Mouse (Mus musculus) spleen, postnatal 10 days (tissue): ENCODE data around the gene Gm4792.
A peak's percentile ranks its signal among the peaks of the same experiment; 100 is the strongest.

Experiments used
- DNase-seq, 2 experiments: peaks; one replicate each; pipeline ENCODE4 v3.0.0; 2021 to 2022; ENCODE audit warnings: low spot score in 2 of 2

The Gm4792 gene

DNA sequence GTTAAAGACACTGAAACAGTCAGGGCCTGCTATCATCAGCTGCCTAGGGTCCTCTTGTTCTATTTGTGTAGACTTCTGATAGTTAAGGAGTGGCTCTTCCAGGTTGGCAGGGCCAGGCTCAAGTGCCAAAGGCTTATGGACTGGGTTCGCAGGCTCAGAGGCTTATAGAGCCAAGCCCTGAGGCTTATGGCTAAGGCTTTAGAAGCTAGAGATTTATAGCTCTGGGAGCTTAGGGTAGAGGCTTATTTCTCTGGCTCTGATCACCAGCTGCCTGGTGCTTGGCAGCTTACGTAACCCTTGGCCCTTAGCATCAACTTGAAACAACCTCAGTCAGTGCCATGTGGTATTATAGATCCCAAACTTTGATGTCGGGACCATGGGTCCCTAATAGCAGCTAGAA lies at the start of gene Gm4792:
TSS of gene Gm4792 (minus strand) at position 233 of the 400 bp plus-strand sequence.
- no peak for DNase-seq

DNA sequence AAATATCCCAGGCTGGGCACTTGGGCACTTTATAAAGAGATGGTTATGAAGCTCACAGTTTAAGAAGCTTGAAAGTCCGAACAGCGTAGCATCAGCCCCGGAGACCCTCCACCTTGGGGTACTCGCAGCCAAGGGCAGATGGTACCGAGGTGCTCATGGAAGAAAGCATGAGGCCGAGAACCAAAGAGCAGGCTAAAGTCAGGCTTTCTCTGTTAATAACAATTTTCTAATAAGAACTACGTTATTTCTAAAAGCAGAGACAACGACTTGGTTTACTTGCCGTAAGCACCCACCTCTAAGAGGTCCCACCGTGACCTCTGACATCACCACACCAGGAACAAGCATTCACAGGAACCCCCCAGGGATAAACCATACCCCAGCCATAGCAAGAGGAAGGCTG lies 49.5 kb upstream of the Gm4792 start:
- no peak for DNase-seq

DNA sequence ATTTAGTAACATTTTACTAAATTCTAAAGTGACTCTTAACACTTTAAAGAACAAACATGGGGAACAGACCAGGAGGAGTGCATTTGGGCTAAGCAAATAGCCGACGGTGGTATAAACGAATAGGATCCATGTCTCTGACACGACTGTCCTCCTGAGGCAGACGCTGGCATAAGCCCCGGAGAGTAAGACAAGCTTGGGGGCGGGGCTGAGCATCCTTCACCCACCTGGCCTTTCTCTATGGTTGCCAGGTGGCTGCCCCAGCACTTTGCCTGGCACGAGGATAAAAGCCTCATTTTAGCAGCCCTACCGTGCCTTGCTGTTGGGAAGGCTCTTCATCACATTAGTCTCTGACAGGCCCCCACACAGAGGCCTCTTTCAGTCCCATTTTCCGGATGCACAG lies 48.8 kb upstream of the Gm4792 start:
- DNase-seq, result no peak

DNA sequence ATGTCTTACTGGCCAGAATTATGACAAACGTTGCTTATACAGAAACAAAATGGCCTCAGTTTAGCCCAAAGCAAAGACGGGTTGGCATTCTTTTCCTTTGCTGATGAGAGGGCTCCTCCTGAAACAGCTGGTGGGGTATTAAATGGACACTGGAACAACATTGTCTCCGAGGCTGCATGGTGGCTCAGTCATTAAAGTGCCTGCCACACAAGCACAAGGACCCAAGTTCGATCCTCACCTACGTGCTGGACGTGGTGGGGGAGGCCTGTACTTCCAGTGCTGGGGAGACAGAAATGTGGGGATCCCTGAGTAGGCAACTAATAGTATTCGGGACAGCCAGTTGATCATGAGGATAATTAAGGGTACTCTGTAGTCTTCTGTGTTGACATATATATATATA lies 48.1 kb upstream of the Gm4792 start:
- DNase-seq, result no peak

DNA sequence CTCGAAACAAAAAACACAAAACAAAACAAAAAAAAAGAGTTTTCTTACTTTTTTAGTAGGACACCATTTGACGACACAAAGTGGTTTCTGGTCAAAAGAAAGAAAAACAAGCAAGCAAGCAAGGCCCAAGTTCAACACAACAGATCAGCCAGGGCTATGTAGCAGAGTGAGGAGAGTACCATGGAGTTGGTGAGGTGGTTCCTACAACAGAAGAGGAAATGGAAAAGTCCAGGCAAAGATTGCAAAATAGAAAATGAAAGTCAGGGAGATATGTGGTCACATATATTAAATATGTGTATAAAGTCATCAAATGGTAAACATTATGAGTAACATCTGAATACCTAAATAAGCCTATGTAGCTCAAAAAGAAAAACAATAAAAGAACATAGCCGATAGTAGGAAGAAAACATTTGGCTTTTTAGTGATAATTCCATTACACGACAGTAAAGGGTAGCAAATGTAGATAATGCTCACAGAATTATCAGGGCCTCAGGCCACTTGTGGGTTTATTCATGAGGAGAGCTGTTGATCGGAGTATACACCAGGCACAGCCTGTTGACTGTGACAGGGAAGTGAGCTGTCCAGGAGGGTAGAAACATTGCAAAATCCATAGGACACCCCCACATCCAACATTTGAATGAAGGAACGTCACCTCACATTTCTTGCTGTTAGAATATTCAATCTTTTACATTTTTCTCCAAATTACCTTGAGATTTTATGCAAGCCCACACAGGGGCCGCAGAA lies 47.2 kb upstream of the Gm4792 start:
- DNase-seq, result no peak

DNA sequence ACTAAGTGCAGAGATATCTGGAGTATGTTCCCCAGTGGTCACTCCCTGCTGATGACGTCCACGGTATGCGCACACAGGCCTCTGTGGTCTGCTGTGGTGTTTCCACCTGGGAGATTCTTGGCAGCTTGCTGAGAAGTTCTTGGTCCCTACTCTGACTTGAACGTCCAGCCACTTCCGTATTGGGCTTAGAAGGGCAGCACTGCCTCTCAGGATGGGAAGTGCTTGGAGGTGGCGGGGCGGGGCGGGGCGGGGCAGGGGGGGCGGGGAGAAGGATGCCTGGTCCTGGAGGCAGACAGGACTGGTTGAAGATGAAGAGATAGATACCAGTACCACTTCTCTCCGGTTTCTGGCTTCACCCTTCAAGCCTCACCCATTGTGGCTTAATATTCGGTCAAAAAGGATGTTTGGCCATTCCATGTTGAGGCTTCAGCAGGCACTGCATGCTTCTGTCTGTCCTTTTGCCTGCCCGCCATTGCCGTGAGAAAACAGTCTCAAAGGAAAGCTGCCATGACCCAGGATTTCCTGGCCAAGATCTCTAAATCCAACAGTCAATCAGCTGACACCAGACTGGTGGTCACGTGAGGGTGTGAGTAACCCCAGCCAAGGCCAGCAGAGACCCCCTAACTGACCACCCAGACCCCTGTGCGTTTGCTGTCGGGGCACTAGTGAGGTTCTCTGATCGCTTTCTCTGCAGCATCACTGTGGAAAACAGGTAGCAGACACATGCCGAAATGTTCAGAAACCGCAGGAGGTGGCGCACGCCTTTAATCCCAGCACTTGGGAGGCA lies 46.3 kb upstream of the Gm4792 start:
- no peak for DNase-seq

DNA sequence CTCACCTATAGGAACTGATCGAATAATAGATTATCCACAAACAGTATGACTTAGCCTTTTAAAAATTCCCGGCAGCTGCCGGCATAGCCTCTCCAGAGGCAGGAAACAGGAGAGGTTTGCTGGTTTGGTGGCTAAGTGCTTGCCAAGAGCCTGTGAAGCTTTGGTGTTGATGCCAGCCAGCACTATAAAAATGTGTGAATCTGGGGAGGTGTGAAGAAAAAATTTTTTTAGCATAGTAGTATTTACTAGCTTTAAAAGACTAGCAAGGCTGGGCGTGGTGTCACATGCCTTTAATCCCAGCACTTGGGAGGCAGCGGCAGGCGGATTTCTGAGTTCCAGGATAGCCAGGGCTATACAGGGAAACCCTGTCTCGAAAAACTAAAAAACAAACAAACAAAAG lies 45.1 kb upstream of the Gm4792 start:
- DNase-seq, result no peak

DNA sequence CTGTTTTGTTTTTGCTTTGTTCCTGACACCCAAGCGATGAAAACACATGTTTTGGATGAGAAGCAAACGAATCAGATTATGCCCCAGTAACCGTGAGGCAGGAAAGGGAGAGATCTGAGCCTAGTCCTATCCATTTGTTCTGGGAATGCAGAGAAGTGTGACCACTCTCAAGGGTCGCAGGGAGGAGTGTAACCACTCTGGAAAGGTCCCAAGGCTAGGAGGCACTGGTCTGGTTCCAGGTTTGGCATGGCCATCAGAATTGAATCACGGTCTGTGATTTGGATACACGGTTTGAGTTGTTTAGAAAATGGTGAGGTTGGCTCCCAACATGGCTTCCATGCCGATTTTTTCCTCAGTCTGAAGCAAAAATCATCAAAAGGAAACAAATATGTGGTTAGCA lies 43.8 kb upstream of the Gm4792 start:
- no peak for DNase-seq

DNA sequence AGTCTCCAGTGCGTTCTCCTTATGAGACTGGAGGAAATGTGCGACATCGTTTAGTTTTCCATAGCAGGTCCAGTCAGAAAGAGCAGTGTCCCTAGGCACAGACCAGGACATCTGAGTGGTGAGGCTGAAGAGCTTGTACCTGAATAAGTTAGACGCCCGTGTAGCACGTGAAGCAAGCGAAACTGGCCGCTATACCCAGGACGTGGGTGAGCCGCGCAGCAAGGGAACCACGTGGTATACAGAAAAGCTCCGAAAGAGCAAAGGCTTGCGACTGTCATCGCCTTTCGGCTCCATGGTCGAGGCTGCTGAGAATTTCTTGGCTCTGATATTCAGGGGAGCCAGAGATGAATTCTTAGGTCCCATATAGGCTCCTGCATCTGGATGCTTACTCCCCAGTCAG lies 43.0 kb upstream of the Gm4792 start:
- no peak for DNase-seq

DNA sequence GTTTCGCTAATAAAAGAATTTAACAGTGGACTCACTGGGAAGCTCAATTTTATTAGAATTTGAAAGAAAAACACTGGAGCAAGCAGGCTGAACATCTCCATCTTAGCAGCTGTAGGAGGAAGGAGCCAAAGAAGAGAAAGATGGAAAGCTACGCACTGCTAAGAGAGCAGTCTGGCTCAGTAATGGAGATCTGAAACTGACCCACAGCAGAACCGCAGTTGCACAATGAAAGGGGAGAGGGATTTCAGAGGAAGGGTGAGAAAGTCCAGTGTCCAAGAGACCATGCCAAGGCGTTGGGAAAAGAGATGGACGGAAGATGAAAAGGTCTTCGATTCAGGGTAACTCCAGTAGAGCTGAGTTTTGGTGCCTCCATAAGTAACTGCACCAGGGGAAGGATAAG lies 37.6 kb upstream of the Gm4792 start:
- DNase-seq, result no peak

DNA sequence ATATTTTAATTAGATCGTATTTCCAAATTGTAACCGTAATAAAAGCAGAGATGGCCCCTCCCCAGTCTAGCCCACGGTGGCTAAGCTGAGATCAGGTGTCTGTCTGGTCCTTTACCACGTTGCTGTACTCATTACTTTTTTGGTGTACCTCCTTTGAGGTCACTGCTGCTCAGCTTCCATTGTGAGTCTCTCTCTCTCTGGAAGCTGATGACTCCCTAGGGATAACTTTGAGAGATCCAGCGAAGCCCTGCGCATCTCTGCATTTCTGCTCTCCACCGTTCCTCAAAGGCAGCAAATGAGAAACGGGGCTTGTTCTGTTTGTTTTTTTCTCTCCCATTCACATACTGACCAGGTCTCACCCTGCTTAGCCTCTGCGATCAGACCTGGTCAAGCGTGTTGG lies 36.5 kb upstream of the Gm4792 start:
- DNase-seq, result no peak

DNA sequence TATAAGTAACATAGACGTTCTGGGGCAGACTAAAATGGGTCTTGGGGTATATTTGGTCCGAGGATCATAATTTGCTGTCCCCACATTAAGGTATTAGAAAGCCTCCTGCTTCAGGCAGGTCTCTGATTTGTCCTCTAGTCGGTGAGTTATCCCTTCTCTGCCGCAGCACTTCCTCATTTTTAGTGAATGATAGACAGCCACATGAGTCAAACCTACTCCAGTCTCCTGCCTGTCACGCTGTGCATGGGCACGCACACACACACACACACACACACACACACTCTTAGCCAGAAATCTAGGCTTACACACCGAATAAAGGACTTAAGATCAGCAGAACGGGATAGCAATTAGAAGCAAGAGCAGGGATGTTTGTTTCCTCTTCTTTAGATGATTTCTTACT lies 34.8 kb upstream of the Gm4792 start:
- DNase-seq, result no peak

DNA sequence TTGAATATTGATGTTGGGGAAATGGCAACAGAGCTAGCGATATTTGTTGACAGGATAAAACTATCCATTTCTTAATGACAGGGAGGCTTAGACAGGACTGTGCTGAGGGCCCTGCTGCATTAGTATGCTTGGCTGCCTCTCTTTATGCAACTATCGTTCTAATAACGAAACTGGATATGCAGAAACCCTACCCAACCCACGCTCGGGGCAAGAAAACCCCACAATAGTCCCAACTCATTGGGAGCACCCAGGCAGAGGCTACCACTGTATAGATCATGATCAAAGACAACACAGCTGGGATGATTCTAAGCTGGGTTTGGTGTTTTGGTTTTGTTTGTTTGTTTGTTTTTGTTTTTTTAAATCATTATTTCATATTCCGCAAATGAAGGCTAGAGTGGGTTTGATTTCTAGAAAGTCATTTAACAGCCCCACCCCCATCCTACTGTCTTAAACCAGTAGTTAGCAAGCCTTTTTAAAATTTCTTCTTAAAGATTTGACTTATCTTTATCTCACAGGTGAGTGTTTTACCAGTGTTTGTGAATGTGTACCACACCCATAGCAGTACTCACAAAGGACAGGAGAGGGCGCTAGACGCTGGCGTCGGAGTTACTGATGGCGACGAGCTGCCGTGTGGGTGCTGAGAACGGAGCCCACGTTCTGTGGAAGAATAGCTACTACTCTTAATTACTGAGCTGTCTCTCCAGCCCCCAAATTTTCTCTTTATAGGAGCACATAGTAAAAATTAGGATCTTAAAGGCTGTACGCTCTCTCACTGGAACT lies 34.0 kb upstream of the Gm4792 start:
- no peak for DNase-seq

DNA sequence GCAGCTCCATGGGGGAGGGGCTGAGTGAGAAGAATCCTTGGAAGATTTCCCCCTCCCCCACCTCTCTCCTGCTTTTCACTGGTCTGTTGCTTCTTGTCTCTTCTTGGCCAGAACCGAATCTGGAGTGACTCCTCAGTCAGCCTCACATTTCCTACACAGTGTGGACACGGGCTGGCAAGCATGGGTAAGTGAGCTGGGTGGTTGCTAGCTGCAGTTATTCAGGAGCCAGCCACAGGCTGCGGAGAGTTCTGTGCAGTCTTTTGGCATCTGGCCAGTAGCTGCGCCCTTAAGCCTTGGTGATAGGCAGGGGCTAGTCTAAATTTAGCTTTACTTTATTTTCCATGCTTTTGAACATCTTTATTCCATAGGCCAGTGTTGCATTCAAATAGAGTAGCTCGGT lies 31.5 kb upstream of the Gm4792 start:
- no peak for DNase-seq

DNA sequence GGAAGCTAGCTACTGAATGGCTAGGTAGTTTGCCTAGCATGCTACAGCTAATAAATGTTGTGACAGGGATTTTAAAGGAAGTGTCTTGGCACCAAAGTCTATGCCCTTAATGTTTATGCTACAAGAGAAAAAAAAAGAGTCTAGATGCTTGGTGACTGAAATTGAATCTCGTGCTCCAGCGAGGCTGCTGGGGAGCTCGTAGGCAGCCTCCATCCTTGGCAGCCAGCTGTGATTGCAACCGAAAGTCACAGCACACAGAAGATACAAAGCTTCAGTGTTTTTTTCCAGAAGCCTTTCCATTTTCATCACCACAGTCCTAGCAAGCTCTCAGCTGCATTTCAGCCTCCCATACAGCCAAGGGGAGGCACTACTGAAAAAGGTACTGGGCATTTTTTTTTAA lies 20.1 kb upstream of the Gm4792 start:
- DNase-seq, result no peak

DNA sequence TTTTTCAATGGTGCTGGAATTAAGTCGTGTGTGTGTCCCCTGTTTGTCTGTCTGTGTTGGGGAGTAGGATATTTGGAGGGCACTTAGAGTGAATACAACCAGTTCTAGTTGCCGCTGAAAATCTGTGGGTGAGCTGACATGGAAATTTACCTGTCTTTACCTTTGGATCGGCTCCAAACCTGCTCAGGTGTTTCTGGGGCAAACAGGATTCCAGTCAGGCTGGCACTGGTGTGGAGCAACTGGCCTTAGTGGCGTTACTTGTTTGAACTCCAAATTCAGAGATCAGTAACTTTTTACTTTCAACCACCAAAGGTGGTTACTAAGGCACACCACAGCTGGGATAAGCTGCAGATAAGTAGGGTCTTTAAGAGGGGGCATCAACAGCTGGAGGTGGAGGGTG lies 14.6 kb upstream of the Gm4792 start:
- DNase-seq, result no peak

DNA sequence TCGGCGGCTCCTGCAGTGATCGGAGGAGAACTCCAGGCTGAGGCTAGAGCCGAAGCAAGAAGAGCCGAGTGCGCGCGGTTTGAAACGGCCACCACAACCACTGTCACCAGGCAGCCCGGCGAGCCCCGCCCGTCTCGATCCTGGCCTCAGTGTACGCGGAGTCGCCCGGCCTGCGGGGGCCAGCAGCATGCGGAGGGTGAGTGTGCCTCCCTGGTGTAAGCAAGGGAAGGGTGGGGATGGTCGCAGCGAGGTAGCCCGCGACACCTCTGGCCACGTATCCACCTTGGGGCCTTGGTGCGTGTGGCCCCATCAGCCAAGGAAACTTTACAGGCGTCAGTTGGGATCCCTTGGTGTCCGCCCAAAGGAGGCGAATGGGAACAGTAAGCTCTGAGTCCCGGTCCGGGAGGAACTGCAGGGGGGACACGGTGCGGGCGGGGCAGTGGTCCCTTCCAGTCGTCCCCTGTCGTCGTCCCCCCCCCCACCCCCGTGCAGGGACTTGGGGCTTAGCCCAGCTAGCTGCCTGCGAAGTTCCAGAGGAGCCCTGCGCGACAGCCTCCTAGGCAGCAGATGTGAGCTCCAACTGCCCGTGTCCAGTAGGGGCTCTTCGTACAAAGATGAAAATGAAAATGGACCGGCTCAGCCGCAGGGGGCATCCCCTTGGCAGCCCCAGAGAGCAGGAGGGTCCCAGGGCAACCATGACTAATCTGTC lies 13.7 kb upstream of the Gm4792 start:
- no peak for DNase-seq

DNA sequence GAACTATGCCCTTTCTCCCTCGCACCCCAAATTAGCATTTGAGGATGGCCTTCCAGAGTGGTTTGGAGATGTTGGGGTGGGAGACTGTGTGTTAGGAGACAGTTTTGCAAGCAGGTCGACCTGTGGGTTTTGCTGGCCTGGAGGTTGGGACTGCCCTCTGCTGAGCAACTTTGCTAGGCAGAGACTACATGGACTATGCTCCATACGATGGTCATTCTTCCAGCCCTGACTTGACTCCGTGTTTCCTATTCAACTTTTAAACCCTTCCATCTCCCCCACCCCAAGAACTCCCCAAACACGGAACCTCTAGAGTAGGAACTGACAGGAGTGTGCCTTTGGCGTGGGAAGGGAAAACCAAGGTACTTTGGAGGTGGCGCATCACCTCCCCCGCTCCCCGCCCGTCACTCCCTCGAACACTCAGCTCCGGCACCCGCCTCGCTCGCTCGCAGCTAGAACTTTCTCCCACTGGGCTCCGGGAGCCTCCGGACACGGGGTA lies 13.1 kb upstream of the Gm4792 start, which contains the start of gene Tmcc3:
TSS of gene Tmcc3 (plus strand) at position 439 of the 496 bp plus-strand sequence.
- DNase-seq, result no peak

DNA sequence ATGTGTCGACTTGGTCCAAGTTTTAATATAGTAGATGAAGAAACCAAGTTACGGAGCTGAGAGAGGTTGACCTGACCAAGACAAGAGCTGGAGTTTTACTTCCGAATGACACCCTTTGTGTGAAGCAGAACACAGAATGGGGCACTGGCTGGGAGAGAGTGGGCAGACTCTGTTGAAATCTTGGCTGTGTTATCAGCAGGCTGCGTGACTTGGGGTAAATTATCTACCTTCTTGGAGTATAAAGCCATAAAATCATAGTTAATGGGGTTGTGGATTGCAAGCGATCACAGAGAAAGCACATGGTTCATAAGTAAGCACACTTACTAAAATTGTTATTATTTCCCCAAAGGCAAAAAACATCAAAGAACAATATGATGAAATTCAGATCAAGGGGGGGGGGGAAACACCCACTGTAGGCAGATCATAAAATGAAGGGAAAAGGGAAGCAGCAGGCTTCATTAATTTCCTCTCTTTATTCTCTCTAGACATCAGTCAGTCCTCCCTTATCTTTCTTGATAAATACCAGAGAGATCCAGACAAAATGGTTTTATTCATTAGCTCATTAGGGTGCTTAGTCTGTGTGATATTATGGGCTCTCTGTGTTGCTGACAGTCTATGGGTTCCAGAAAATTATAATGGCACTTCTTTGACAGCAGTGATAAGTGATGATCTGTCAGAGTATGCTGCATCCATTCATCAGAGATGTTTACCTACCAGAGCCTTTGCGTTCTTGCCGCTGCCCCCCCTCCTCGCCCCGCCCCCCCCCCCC lies 12.2 kb upstream of the Gm4792 start:
- no peak for DNase-seq

DNA sequence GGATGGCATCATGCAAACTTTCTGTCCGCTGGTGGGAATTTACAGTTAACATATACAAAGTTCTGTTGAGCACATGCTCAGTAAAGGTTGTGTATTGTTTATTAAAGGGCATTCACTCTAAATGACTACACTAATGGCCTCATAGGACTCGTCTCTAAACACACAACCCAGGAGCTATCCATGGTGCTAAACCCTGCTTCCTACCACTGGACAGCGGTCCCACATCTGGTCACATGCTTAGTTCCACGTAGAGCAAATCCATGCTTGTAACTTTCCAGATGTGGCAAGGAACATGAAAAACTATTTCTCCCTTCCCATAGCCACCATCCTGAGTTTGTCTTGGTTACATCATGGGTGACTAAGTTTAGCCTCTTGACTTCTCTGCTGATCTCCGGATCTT lies 7.0 kb upstream of the Gm4792 start:
- DNase-seq, result peak in 1 of 2 experiments; percentile 21

DNA sequence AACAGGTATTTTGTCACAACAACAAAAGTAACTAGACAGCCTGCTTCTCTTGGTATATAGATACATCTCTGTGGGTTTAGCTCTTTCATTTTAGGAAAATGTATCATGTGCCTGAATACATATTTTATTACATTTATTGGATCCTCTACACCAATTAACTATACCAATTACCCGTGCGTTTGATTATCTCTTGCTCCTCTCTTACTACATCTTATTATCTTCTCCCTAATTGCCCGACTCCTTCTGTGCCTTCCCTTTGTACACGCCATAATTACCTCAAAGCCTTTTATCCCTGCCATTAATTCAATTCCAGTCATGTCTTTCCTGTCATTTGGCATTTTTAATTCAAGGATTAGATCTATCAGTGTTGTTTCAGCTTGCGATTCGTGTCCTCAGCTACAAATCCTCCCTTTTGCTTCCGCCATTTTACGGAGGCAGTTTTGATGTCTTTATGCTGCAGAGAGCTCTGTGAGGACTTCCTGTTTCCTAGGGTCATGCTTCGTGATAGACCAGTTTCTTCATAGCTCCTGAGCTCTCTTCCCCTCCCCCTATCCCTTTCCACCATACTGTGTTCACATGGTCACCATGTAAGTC lies 5.7 kb upstream of the Gm4792 start:
- DNase-seq, result no peak
